Mouse (Mus musculus) retina, adult 2 months (tissue): ENCODE measurements around the gene Il5ra.
A peak's percentile ranks its signal among the peaks of the same experiment; 100 is the strongest.

Experiments used
- DNase-seq: peaks from one replicate; pipeline ENCODE4 v3.0.0-alpha.2; 2012; ENCODE audit warnings: low read depth, low spot score

The Il5ra gene

GRCm38 (mm10) chr6:106748887-106749388 lies at the start of gene Il5ra:
Gene Il5ra, minus strand, starts transcription at chr6:106749037.
- no peak for DNase-seq

GRCm38 (mm10) chr6:106794094-106794814 lies 45.4 kb upstream of the Il5ra start:
- DNase-seq, result no peak

GRCm38 (mm10) chr6:106793621-106794020 lies 44.8 kb upstream of the Il5ra start:
- DNase-seq, result no peak

GRCm38 (mm10) chr6:106793088-106793487 lies 44.3 kb upstream of the Il5ra start:
- DNase-seq, result no peak

- no peak for DNase-seq
Observed at GRCm38 (mm10) chr6:106792486-106792885, 43.6 kb upstream of the Il5ra start.

GRCm38 (mm10) chr6:106791429-106791828 lies 42.6 kb upstream of the Il5ra start:
- no peak for DNase-seq

- no peak for DNase-seq
Observed at GRCm38 (mm10) chr6:106787138-106787537, 38.3 kb upstream of the Il5ra start.

- DNase-seq, result no peak
Observed at GRCm38 (mm10) chr6:106770046-106770445, 21.2 kb upstream of the Il5ra start.

GRCm38 (mm10) chr6:106769290-106769866 lies 20.5 kb upstream of the Il5ra start:
- no peak for DNase-seq

- DNase-seq, result peak; percentile 94
Observed at GRCm38 (mm10) chr6:106768640-106769289, 19.9 kb upstream of the Il5ra start, which contains the start of gene Trnt1. Gene Trnt1, plus strand, starts transcription at chr6:106769120.

- no peak for DNase-seq
Observed at GRCm38 (mm10) chr6:106766774-106767173, 17.9 kb upstream of the Il5ra start.

GRCm38 (mm10) chr6:106765892-106766291 lies 17.1 kb upstream of the Il5ra start:
- no peak for DNase-seq

GRCm38 (mm10) chr6:106761486-106761885 lies 12.6 kb upstream of the Il5ra start:
- DNase-seq, result no peak

GRCm38 (mm10) chr6:106760473-106761218 lies 11.8 kb upstream of the Il5ra start:
- DNase-seq, result no peak

GRCm38 (mm10) chr6:106758299-106758698 lies 9.5 kb upstream of the Il5ra start:
- DNase-seq, result no peak

GRCm38 (mm10) chr6:106750291-106750690 lies 1.5 kb upstream of the Il5ra start:
- no peak for DNase-seq

- no peak for DNase-seq
Observed at GRCm38 (mm10) chr6:106747804-106748203, 1.0 kb downstream of the Il5ra start.

GRCm38 (mm10) chr6:106747251-106747650 lies 1.6 kb downstream of the Il5ra start:
- DNase-seq, result no peak

- no peak for DNase-seq
Observed at GRCm38 (mm10) chr6:106745673-106746394, 3.0 kb downstream of the Il5ra start.

GRCm38 (mm10) chr6:106743556-106744233 lies 5.1 kb downstream of the Il5ra start:
- no peak for DNase-seq
